Mouse (Mus musculus) megakaryocyte, embryonic 14.5 days (primary cell): ENCODE measurements around the gene Gdpd2.

Experiments
- FLI1 ChIP-seq: IDR thresholded peaks from 2 replicates; pipeline ENCODE4 v1.6.1; 2012; ENCODE audit warnings: low read length, inconsistent platforms, mixed read lengths
- GATA1 ChIP-seq: IDR thresholded peaks from 3 replicates; pipeline ENCODE4 v1.6.1; 2012; ENCODE audit warnings: mixed read lengths, low read length, inconsistent platforms, borderline replicate concordance

DNA sequence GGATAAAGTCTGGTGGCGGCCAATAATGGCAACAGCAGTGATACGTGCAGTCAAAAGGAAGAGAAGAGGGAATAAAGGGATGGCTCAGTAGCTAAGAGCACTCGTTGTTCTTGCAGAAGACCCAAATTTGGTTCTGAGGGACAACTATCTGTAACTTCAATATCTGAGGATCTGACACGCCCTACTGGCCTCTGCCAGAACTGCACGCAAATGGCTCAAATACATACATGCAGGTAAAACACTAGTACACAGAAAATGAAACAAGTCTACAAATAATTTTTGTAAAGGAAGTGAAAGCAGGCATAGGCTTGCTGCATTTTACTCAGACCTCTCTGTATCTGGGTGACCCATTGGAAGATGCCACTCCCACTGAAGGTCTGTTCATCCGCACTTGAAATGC lies 36.2 kb downstream of the Gdpd2 start:
- TF ChIP-seq GATA1 (no peak), FLI1 (no peak)
